Mouse (Mus musculus) cerebellum, adult 2 months (tissue): Measurements from ENCODE around the gene Gm45233. TPM values are rescaled to one million over a fixed set of nuclear protein-coding genes. Genes with fewer than 3 reads are reported as not detected.
A peak's percentile ranks its signal among the peaks of the same experiment; 100 is the strongest.

Source experiments
- DNase-seq, 2 experiments: peaks; one replicate each; pipeline ENCODE4 v3.0.0; 2021
- H3K27ac ChIP-seq: fragments of 200-500 bp; 2 replicates; pipeline ENCODE4 v1.5.1; 2012; ENCODE audit warnings: low read length, control low read depth, inconsistent platforms; ENCODE audit not compliant: insufficient read depth
- H3K27me3 ChIP-seq: fragments of 200-500 bp; 2 replicates; pipeline ENCODE4 v1.6.1; 2012; ENCODE audit warnings: inconsistent platforms, mild to moderate bottlenecking, low read length, moderate library complexity; ENCODE audit not compliant: control insufficient read depth, insufficient read depth
- H3K4me1 ChIP-seq: fragments of 200-500 bp; 2 replicates; pipeline ENCODE4 v1.6.1; 2011; ENCODE audit warnings: low read length; ENCODE audit not compliant: control insufficient read depth, insufficient read depth
- H3K4me3 ChIP-seq: fragments of 200-500 bp; replicated peaks from 2 replicates; pipeline ENCODE3; 2011; ENCODE audit warnings: mild to moderate bottlenecking, low read depth, low read length, control low read depth; ENCODE audit not compliant: insufficient read depth
- CTCF ChIP-seq: fragments of 200-500 bp; IDR thresholded peaks from 2 replicates; pipeline ENCODE4 v1.5.1; 2011; ENCODE audit warnings: low read depth, mild to moderate bottlenecking, control low read depth, low read length, moderate library complexity, borderline replicate concordance; ENCODE audit not compliant: insufficient read depth
- POLR2A ChIP-seq: fragments of 200-500 bp; IDR thresholded peaks from 2 replicates; pipeline ENCODE4 v1.6.1; 2011; ENCODE audit warnings: low read length, control low read depth, borderline replicate concordance; ENCODE audit not compliant: insufficient read depth
- WGBS: fragments of 180-500 bp; shearing (Covaris S2); methylation state at CpG from one replicate; pipeline ENCODE4 v1.1.7; 2018; 5-methylcytosine and 5-hydroxymethylcytosine counted together
- polyA plus RNA-seq: library from polyadenylated mRNA; depleted of rRNA; stranded (reverse); fragments of >200 nt; gene quantifications from 2 replicates; pipeline ENCODE4 v1.2.3, GENCODE M21; 2012

The Gm45233 gene
- polyA plus RNA-seq, 1 experiment = 0.88 TPM

DNA sequence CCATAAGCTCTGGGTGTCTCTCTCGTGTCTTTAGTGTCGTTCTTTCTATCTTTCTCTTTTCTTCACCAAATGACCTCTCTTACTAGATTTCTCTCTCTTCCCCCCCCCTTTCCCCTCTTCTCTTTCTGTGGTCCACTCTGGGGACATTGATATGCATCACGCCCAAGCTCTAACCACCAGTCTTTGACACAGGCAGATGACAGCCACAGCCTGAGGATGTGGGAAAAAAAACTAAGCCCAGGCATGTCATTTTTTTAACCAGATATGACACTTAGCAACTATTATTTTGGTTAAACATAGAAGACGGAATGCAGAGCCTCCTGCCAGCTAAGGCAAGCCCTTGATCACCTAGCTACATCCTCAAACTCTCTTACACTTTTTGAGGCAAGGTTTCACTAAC lies 5.3 kb upstream of the Gm45233 start:
- DNase-seq = no peak
- 83% methylated on average over 4 of the region's 4 CpGs for WGBS
- H3K27me3 ChIP-seq = no peaks in the 10 kb centered on the region
- TF ChIP-seq CTCF (no peak), POLR2A (no peak)
- no peaks in the 10 kb centered on the region for H3K4me1 ChIP-seq
- H3K4me3 ChIP-seq = no peak overlapping the region
- H3K27ac ChIP-seq = no peak overlapping the region

DNA sequence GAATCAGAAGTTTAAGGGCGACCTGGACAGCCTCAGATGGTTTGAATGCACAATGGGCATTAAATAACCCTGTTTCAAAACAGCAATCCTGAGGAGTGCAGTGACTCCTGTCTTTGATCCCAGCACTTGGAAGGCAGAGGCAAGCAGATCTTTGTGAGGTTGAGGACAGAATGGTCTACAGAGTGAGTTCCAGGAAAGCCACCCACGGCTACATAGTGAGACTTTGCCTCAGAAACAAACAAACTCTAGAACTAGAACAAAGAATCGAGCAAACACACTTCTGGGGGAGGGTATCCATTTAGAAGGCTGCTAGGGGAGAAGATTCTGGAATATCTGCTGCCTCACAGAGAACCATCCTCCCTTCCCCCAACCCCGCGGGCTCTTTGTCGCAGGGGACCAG lies 3.4 kb upstream of the Gm45233 start, which contains the start of gene Cldnd2:
Cldnd2 (plus strand) TSS at position 301 of the 400 bp plus-strand sequence.
- no peaks in the 10 kb centered on the region for H3K4me1 ChIP-seq
- no peaks in the 10 kb centered on the region for H3K27me3 ChIP-seq
- no peak for DNase-seq
- H3K4me3 ChIP-seq = no peak within 1 kb of the TSS
- no peak within 1 kb of the TSS for H3K27ac ChIP-seq
- no peak for TF ChIP-seq POLR2A
- TF ChIP-seq CTCF = no peak
- 81% methylated on average over 6 of the region's 6 CpGs for WGBS

DNA sequence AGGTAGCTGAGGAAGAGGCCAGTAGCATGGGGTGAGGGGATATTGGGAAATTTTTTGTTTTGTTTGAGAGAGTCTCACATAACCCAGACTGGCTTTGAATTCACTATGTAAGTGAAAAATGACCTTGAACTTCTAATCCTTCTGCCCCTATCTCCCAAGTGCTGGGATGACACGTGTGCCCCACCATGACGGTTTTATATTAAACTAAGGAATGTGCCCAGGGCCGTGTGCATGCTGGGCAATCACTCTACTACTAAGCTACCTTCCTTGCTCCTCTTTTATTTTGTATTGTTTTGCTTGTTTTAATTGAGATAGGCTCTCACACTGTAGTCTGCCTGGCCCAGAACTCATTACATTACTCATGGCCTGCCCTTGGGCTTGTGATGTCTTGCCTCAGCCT lies 2.9 kb upstream of the Gm45233 start:
- Histone ChIP-seq H3K4me1 (no peaks in the 10 kb centered on the region), H3K27ac (no peak overlapping the region), H3K4me3 (no peak overlapping the region), H3K27me3 (no peaks in the 10 kb centered on the region)
- no peak for DNase-seq
- WGBS = 86% methylated on average over 3 of the region's 3 CpGs
- no peak for TF ChIP-seq CTCF
- no peak for TF ChIP-seq POLR2A

DNA sequence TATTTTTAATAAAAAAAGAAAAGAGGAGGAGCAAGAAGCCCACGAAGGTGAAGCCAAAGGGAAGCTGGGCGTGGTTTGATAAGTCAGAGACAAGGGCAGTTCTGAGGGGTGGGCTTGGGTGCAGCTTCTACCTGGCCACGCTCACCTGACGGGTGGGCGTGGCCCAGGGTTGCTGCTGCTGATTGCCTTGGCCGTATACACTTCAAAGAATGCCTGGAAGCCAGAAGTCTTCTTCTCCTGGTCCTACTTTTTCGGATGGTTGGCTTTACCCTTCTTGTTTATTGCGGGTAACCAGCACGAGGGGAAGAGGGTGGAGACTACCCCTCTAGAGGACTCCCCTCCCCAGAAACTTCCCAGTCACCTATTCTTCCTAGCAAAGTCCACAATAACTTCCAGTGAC lies 1.2 kb upstream of the Gm45233 start:
- TF ChIP-seq POLR2A (no peak), CTCF (no peak)
- Histone ChIP-seq H3K4me1 (no peaks in the 10 kb centered on the region), H3K27me3 (no peaks in the 10 kb centered on the region), H3K4me3 (peak overlapping the region; percentile 84), H3K27ac (no peak overlapping the region)
- 18% methylated on average over 9 of the region's 9 CpGs for WGBS
- no peak for DNase-seq

DNA sequence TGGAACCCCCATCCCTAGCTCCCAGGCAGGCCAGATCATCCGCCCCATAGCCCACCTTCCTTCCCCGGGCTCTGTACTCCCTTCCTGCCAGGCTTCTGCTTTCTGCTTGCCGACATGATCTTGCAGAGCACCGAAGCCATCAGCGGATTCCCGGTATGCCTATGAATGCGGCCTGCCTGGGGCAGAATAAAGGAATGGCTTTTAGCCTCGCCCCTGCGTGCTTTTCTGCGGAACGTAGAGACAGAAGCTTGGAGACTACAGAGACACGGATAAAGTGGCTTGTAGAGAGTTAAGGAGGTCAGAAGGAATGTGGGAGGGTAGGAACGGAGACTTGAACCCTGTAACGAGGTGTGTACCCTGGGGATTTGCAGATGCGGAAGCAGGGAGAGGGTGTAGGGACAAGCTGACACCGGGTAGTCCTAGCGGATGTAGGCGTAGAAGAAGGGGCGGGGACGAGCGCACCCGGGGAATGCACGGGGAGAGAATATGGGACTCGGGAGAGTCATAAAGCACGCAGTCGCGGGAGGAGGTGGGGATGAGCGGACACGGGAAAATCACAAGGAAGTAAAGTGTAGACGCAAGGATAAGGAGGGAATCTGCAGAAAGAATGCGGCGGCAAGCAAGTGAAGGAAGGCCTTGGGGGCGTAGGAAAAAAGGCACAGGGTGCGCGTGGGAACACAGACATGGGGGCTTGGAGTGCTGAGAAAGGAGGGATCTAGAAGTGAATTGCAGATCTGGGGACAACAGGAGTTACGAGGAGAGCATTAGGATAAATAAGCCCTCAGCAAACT lies 607 bp upstream of the Gm45233 start:
- Histone ChIP-seq H3K4me1 (no peaks in the 10 kb centered on the region), H3K27ac (peak overlapping the region; percentile 72), H3K27me3 (no peaks in the 10 kb centered on the region), H3K4me3 (peak overlapping the region; percentile 84)
- peak; percentile 65 to 66 for DNase-seq
- no peak for TF ChIP-seq CTCF
- under 1% methylated on average over 36 of the region's 36 CpGs for WGBS

DNA sequence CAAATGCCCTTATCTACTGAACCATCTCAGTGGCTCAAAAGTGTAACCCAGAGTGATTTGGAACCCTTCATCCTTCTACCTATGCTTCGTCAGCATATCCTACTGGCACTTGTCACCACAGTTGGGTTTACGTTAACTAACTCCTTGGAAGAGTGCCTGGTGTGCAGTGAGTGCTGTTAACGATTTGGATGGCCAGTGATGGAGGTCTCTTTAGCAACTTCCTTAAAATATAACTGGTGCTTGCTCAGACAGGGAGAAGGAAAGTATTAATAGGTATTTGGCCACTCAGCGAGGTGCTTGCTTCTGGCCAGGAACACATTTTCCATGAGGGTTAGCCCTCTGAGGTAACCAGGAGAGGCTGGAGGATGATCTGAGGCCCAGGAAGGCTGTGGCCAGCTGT lies 3.9 kb downstream of the Gm45233 start:
- 66% methylated on average over 4 of the region's 4 CpGs for WGBS
- no peak for DNase-seq
- no peaks in the 10 kb centered on the region for H3K4me1 ChIP-seq
- no peak for TF ChIP-seq CTCF
- TF ChIP-seq POLR2A = no peak
- no peak overlapping the region for H3K4me3 ChIP-seq
- no peaks in the 10 kb centered on the region for H3K27me3 ChIP-seq
- no peak overlapping the region for H3K27ac ChIP-seq

DNA sequence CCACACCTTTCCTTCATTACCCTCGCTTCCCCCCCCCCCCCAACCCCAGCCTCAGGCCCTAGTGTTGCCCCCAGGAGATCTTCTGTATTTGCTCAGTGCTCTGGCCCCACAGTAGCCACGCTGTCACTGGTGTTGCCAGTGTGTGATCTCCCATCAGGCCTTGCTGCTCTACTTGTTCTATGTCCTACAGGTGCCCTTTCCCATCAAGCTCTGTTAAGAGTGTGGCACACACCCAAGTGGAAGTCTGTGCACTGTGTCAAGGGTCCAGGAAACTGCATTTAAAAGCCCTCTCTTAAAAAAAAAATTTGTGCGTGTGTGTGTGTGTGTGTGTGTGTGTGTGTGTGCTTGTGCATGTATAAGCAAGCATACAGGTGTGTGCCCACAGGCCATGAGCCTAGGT lies 4.3 kb downstream of the Gm45233 start:
- H3K27me3 ChIP-seq = no peaks in the 10 kb centered on the region
- no peak for TF ChIP-seq POLR2A
- TF ChIP-seq CTCF = no peak
- H3K4me3 ChIP-seq = no peak overlapping the region
- WGBS = 92% methylated on average over 3 of the region's 3 CpGs
- H3K4me1 ChIP-seq = no peaks in the 10 kb centered on the region
- no peak overlapping the region for H3K27ac ChIP-seq
- no peak for DNase-seq

DNA sequence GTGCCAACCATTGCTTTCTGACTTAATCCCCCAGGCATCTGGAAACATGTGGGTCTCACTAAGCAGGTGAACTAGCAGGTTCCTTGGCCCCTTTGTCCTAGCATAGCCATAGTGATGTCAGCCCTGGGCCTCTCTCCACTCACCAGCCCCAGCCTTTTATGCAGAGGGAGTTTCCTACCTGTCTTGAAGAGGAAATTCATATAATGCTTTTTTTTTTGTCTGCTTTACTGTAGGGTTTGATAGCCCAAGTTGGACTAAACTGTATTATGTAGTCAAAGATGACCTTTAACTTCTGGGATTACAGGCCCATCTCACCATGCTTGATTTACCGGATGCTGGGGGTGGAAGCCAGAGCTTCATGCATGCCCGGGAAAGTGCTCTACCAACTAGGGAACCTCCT lies 5.9 kb downstream of the Gm45233 start:
- no peak for DNase-seq
- no peaks in the 10 kb centered on the region for H3K4me1 ChIP-seq
- H3K27me3 ChIP-seq = no peaks in the 10 kb centered on the region
- H3K27ac ChIP-seq = no peak overlapping the region
- H3K4me3 ChIP-seq = no peak overlapping the region
- 98% methylated on average over 2 of the region's 2 CpGs for WGBS
- TF ChIP-seq POLR2A (no peak), CTCF (no peak)
